Mouse (Mus musculus) olfactory bulb, adult 2 months (tissue): Measurements from ENCODE around the gene Rpgrip1. TPM values are rescaled to one million over a fixed set of nuclear protein-coding genes. Genes with fewer than 3 reads are reported as not detected.
"Not testable (repeated sequence)": the region's sequence is repeated elsewhere in the genome, so short reads cannot be mapped to it uniquely, and the experiment has no call there.

Source experiments
- H3K27ac ChIP-seq: fragments of 200-500 bp; 2 replicates; pipeline ENCODE4 v1.5.1; 2012; ENCODE audit warnings: low read depth, low read length; ENCODE audit not compliant: insufficient read depth
- H3K4me1 ChIP-seq: fragments of 200-500 bp; 2 replicates; pipeline ENCODE4 v1.6.1; 2012; ENCODE audit warnings: low read length; ENCODE audit not compliant: control insufficient read depth, insufficient read depth
- H3K4me3 ChIP-seq: fragments of 200-500 bp; 2 replicates; pipeline ENCODE4 v1.5.1; 2012; ENCODE audit warnings: mild to moderate bottlenecking, low read depth, low read length, moderate library complexity; ENCODE audit not compliant: insufficient read depth
- CTCF ChIP-seq: fragments of 200-500 bp; IDR thresholded peaks from 2 replicates; pipeline ENCODE4 v1.5.1; 2012; ENCODE audit warnings: low read depth, mild to moderate bottlenecking, low read length, moderate library complexity; ENCODE audit not compliant: insufficient read depth
- POLR2A ChIP-seq: fragments of 200-500 bp; IDR thresholded peaks from 2 replicates; pipeline ENCODE4 v1.6.1; 2012; ENCODE audit warnings: mild to moderate bottlenecking, low read depth, low read length, moderate library complexity; ENCODE audit not compliant: insufficient read depth
- WGBS: fragments of 180-500 bp; shearing (Covaris S2); methylation state at CpG from one replicate; pipeline ENCODE4 v1.1.7; 2018; 5-methylcytosine and 5-hydroxymethylcytosine counted together
- polyA plus RNA-seq: library from polyadenylated mRNA; stranded (reverse); fragments of >200 nt; gene quantifications from 2 replicates; pipeline ENCODE4 v1.2.4, GENCODE M21; 2012; ENCODE audit warnings: low replicate concordance; ENCODE audit not compliant: missing spikeins, insufficient read depth, insufficient read length

The Rpgrip1 gene
- not detected in 2 replicates for polyA plus RNA-seq

DNA sequence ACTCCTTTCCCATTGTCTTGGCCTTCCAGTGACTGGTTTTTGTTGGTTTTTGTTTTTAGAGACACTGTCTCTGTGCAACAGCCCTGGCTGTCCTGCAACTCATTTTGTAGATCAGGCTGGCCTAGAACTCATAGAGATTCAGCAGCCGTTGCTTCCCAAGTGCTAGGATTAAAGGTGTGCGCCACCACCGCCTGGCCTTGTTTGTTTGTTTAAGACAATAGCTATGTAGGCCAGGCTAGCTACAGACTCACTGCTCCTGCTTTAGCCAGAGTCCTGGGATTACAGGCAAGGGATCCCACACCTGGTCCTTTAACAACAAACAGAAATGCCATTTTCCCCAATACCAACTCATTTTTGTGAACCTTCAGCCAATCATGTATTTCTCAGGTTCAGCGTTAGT is at the start of gene Rpgrip1:
Gene Rpgrip1 (plus strand): TSS at position 359 of the 400 bp plus-strand sequence.
- 94% methylated on average over 4 of the region's 4 CpGs for WGBS

DNA sequence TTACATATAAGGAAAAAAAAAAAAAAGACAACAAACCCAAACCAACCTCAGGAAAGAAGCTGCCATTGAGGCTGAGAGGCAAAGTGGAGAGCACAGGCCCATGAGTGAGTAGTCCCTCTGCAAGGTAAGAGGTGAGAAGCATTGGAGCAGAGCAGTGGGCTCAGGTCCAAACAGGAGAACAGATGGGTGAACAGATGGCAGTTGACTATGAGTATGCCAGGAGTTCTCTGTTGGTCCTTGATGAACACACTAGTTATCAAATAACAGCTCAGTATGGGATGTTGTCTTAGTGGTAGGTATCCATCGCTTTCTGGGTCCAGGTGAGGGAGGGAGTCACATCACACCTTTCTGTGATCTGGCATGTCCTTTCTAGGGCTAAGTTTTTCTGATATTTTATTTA is 49.7 kb upstream of the Rpgrip1 start:
- 81% methylated on average over 1 of the region's 1 CpGs for WGBS
- Histone ChIP-seq H3K4me1 (no peaks in the 10 kb centered on the region), H3K4me3 (no peak overlapping the region), H3K27ac (no peak overlapping the region)
- TF ChIP-seq POLR2A (no peak), CTCF (no peak)

More for the DNA sequence above, at the start of gene Rpgrip1:
- no peaks in the 10 kb centered on the region for H3K4me1 ChIP-seq
- H3K27ac ChIP-seq: no peak within 1 kb of the TSS
- TF ChIP-seq POLR2A: no peak
- TF ChIP-seq CTCF: no peak
- no peak within 1 kb of the TSS for H3K4me3 ChIP-seq

DNA sequence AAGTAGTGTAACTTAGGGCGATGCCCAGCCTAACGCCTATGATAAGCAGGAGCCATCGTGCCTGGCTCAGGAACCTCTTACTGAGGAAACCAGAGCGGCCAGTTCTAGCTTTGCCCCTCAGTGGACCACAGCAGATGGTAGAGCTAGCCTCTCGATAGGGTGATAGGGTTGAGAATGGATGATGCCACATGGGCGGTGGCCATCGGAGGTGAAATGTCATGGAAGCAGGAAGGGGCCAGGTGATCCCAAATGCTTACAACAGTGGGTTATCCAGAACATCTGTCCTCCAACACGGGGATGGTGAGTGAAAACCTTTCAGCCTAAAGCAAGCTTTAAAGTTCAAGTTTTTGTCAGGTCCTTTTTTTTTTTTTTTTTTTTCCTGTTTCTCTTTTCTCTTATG is 48.7 kb upstream of the Rpgrip1 start:
- WGBS: 90% methylated on average over 8 of the region's 8 CpGs
- TF ChIP-seq CTCF (no peak), POLR2A (no peak)
- Histone ChIP-seq H3K4me1 (no peaks in the 10 kb centered on the region), H3K27ac (no peak overlapping the region), H3K4me3 (no peak overlapping the region)

DNA sequence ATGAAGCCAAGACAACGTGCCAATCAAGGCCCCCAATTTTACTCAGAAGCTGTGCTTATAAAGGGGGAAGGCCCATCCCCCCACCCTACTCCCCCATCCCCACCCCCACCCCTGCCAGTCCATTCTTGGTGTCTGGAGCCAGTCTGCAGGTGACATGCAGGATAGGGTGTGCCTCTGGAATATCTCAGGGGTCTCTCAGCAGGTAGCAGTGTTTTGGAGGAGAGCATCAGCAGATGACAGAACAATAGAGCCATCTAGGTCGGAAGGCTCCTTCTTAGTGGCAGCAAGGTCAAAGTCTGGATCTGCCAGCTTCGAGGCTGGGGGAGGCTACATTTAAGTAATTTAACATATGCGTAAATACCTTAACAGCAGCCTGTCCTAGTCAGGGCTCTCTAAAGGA is 44.4 kb upstream of the Rpgrip1 start:
- no peak overlapping the region for H3K27ac ChIP-seq
- H3K4me1 ChIP-seq: no peaks in the 10 kb centered on the region
- no peak for TF ChIP-seq CTCF
- TF ChIP-seq POLR2A: no peak
- 63% methylated on average over 4 of the region's 4 CpGs for WGBS
- no peak overlapping the region for H3K4me3 ChIP-seq

DNA sequence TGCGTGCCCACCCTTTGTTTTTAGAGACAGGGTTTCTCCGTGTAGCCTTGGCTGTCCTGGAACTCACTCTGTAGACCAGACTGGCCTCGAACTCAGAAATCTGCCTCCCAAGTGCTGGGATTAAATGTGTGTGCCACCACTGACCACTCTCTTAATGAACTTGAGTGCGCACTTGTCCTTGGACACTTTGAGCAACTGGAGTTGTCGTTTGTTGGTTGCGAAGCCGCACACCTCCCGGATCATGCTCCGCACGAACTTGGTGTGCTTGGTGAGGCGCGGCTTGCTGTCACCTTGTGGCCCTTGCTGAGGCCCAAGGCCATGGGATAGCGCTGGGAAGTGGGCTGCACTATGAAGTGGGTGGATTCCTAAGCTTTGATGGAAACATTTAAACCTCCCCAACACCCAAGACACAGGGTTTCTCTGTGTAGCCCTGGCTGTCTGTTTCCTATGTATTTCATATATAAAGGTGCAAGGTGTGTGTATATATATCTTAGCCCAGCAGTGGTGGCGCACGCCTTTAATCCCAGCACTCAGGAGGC is 38.8 kb upstream of the Rpgrip1 start:
- no peak overlapping the region for H3K4me3 ChIP-seq
- H3K4me1 ChIP-seq: no peaks in the 10 kb centered on the region
- no peak for TF ChIP-seq CTCF
- no peak for TF ChIP-seq POLR2A
- H3K27ac ChIP-seq: no peak overlapping the region
- 94% methylated on average over 15 of the region's 15 CpGs for WGBS

DNA sequence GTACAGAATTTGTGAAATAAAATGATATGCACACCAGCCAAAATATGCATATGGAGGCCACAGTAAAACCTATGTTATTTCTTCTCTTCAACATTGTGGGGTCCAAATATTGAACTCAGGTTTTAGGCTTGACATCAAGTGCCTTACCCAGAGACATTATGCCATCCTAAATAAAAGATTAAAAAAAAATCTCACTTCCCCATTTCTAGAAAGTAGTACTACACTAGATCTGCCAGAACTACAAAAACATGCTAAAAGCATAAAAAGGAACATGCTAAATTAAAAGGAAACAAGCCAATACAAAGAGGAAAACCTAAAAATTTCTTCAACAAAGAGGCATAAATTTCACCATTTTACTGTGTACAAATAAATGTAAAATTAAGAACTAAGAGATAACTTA is 27.4 kb upstream of the Rpgrip1 start:
- TF ChIP-seq CTCF: no peak
- TF ChIP-seq POLR2A: no peak
- no peak overlapping the region for H3K27ac ChIP-seq
- no peak overlapping the region for H3K4me3 ChIP-seq
- H3K4me1 ChIP-seq: no peaks in the 10 kb centered on the region

DNA sequence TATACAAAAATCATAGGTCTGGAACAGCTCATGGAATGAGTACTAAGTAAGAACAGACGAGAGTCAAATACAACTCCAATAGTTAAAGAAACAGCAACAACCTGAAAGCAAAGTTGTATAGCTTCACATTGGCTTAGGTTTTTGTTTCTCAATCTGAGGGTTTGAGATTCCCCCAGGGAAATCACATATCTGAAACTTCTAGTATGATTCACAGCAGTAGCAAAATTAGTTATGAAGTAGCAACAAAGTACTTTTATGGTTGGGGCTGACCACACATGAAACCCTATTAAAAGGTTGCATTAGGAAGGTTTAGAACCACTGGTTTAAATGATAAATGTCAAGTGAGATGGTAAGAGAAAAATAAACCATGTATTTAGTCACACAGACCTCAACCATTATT is 16.0 kb upstream of the Rpgrip1 start:
- no peak overlapping the region for H3K4me3 ChIP-seq
- 42% methylated on average over 1 of the region's 1 CpGs for WGBS
- H3K27ac ChIP-seq: no peak overlapping the region
- TF ChIP-seq CTCF: no peak
- no peak for TF ChIP-seq POLR2A
- peaks cover 2% of the 10 kb centered on the region; the same call in 1 of the 2 replicates for H3K4me1 ChIP-seq

DNA sequence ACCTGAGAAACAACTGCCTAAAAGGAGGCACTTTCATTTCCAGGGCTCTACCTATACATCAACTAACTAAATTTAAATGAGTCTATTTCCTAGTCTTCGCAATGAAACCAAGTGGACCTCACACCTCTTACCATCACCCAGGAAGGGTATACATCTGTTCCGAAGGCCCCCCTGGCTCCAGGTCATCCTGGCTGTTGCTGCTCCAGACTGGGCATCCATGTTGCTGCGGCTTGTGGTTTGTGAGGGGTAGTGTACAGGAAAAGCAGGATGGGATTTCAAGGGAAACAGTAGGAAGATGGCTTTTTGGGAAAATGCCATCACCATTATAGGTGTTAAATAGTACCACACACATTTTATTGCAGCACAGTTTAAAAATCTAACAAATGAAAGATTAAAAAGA is 13.3 kb upstream of the Rpgrip1 start:
- not testable (repeated sequence) for H3K4me1 ChIP-seq, H3K4me3 ChIP-seq, H3K27ac ChIP-seq
- WGBS: 97% methylated on average over 3 of the region's 3 CpGs

DNA sequence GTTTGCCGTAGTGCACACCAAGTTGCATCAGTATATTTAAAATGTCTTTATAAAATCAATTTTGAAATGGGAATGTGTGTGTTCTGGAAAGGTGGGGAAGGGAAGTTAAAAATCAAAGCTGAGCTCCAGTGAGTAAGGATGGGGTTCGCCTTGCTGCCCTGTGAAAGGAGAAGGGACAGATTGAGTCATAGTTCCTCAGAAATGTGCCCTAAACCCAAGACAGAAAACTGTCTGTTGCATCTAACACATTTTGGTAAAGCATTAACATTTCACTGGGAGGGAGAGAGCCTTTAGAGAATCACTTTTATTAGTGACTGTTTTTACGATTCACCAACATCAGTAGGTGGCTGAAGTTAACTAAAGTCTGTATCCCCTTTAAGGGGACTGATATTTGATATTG is 12.1 kb upstream of the Rpgrip1 start:
- H3K4me1 ChIP-seq, H3K4me3 ChIP-seq, H3K27ac ChIP-seq: not testable (repeated sequence)
- WGBS: 26% methylated on average over 3 of the region's 3 CpGs

DNA sequence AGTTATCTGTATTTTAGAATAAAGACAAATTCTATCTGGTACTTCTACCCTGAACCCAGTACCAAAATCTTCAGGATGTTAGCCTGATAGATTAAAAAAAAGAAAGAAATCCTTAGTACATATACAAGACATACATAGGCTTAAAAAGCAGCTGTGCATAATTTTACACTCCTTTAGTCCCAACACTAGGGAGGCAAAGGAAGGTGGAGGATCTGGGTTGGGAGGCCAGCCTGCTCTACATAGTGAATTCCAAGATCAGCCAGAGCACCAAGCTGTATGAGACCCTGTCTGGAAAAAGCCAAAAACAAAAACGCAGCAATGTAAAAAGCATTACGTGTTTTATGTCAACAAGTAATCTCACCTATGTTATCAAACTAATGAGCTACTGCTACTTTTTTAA is 10.9 kb upstream of the Rpgrip1 start:
- Histone ChIP-seq H3K4me1 (peaks cover 7% of the 10 kb centered on the region; the same call in 1 of the 2 replicates), H3K4me3 (no peak overlapping the region), H3K27ac (no peak overlapping the region)
- 26% methylated on average over 2 of the region's 2 CpGs for WGBS
- no peak for TF ChIP-seq POLR2A
- no peak for TF ChIP-seq CTCF
